Mouse (Mus musculus): ENCODE data around the gene F5. TPM values are rescaled to one million over a fixed set of nuclear protein-coding genes. Genes with fewer than 3 reads are reported as not detected.

F5 gene
- 2.2 and 15.1 TPM in 2 replicates for polyA plus RNA-seq (2012; ENCODE audit: insufficient read depth, low replicate concordance)

- TF ChIP-seq GATA1 (IDR thresholded peaks at IDR 0.05; ENCODE audit: borderline replicate concordance, low read length) (no peak), FLI1 (IDR thresholded peaks at IDR 0.05; ENCODE audit: low read length) (no peak)
- Histone ChIP-seq H3K27me3 (replicated peaks) (no peaks in the 10 kb centered on the region), H3K4me1 (peaks cover 91% of the 10 kb centered on the region), H3K36me3 (replicated peaks; ENCODE audit: low read length) (peaks cover 57% of the 10 kb centered on the region), H3K9me3 (no peaks in the 10 kb centered on the region), H3K4me3 (replicated peaks) (peak within 1 kb of the TSS; percentile 91)
Observed at GRCm38 (mm10) chr1:164151387-164152088, at the start of gene F5. Gene F5, plus strand, starts transcription at chr1:164151838.

GRCm38 (mm10) chr1:164109763-164110162, 41.9 kb upstream of the F5 start:
- no peak for TF ChIP-seq GATA1 (IDR thresholded peaks at IDR 0.05; ENCODE audit: borderline replicate concordance, low read length)
- TF ChIP-seq FLI1 (IDR thresholded peaks at IDR 0.05; ENCODE audit: low read length), result no peak
- Histone ChIP-seq H3K27me3 (replicated peaks) (no peaks in the 10 kb centered on the region), H3K4me1 (peaks cover 82% of the 10 kb centered on the region), H3K9me3 (no peaks in the 10 kb centered on the region), H3K36me3 (replicated peaks; ENCODE audit: low read length) (no peaks in the 10 kb centered on the region), H3K4me3 (replicated peaks) (peak overlapping the region; percentile 38)

DNA sequence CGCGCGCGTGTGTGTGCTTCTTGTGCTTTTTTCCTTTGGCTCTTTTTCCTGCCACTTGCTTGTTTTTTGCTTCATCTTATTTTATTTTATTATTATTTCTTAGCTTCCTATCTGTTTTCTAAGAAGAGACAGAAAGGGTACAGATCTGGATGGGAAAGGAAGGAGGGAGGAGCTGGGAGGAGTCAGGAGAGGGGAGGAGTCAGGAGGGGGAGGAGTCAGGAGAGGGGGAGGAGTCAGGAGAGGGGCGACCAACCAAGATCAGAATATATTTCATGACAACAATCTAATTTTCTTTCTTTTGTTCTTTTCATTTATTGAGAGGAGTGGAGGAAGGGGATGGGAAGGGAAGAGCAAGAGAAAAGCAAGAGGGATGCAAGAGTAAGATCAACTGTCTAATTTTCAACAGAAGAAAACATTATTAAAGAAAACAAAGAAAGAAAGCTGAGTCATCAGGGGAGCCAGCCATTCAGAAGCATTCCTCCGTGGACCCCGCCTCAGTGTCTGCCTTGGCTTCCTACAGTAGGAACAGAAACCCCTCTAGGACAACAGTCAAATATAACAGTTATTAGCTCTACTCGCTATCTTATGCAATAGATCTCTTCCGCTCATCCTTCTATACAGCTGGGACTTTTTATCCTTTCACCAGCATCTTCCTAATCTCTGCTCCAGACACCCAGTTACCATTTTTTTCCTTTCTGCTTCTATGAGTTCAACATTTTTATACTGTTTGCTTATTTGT, 40.9 kb upstream of the F5 start:
- peaks cover 90% of the 10 kb centered on the region for H3K4me1 ChIP-seq
- H3K27me3 ChIP-seq (replicated peaks), result no peaks in the 10 kb centered on the region
- TF ChIP-seq FLI1 (IDR thresholded peaks at IDR 0.05; ENCODE audit: low read length) (no peak), GATA1 (IDR thresholded peaks at IDR 0.05; ENCODE audit: borderline replicate concordance, low read length) (no peak)
- H3K9me3 ChIP-seq, result no peaks in the 10 kb centered on the region
- no peaks in the 10 kb centered on the region for H3K36me3 ChIP-seq (replicated peaks; ENCODE audit: low read length)
- H3K4me3 ChIP-seq (replicated peaks), result peak overlapping the region; percentile 65

GRCm38 (mm10) chr1:164114280-164114679, 37.4 kb upstream of the F5 start:
- Histone ChIP-seq H3K4me1 (peaks cover 93% of the 10 kb centered on the region), H3K9me3 (no peaks in the 10 kb centered on the region), H3K36me3 (replicated peaks; ENCODE audit: low read length) (peaks cover 6% of the 10 kb centered on the region), H3K27me3 (replicated peaks) (no peaks in the 10 kb centered on the region), H3K4me3 (replicated peaks) (no peak overlapping the region)
- TF ChIP-seq GATA1 (IDR thresholded peaks at IDR 0.05; ENCODE audit: borderline replicate concordance, low read length) (no peak), FLI1 (IDR thresholded peaks at IDR 0.05; ENCODE audit: low read length) (no peak)

- Histone ChIP-seq H3K27me3 (replicated peaks) (no peaks in the 10 kb centered on the region), H3K36me3 (replicated peaks; ENCODE audit: low read length) (peaks cover 7% of the 10 kb centered on the region), H3K9me3 (no peaks in the 10 kb centered on the region), H3K4me1 (peaks cover 93% of the 10 kb centered on the region), H3K4me3 (replicated peaks) (peak within 1 kb of the TSS; percentile 90)
- no peak for TF ChIP-seq GATA1 (IDR thresholded peaks at IDR 0.05; ENCODE audit: borderline replicate concordance, low read length)
- TF ChIP-seq FLI1 (IDR thresholded peaks at IDR 0.05; ENCODE audit: low read length), result no peak
Observed at GRCm38 (mm10) chr1:164114947-164115493, 36.6 kb upstream of the F5 start, which contains the start of gene Selp. Gene Selp, plus strand, starts transcription at chr1:164115264.

GRCm38 (mm10) chr1:164115647-164116046, 36.0 kb upstream of the F5 start:
- no peaks in the 10 kb centered on the region for H3K27me3 ChIP-seq (replicated peaks)
- peaks cover 13% of the 10 kb centered on the region for H3K36me3 ChIP-seq (replicated peaks; ENCODE audit: low read length)
- TF ChIP-seq FLI1 (IDR thresholded peaks at IDR 0.05; ENCODE audit: low read length), result no peak
- no peak for TF ChIP-seq GATA1 (IDR thresholded peaks at IDR 0.05; ENCODE audit: borderline replicate concordance, low read length)
- H3K9me3 ChIP-seq, result no peaks in the 10 kb centered on the region
- peaks cover 95% of the 10 kb centered on the region for H3K4me1 ChIP-seq
- peak overlapping the region; percentile 90 for H3K4me3 ChIP-seq (replicated peaks)

DNA sequence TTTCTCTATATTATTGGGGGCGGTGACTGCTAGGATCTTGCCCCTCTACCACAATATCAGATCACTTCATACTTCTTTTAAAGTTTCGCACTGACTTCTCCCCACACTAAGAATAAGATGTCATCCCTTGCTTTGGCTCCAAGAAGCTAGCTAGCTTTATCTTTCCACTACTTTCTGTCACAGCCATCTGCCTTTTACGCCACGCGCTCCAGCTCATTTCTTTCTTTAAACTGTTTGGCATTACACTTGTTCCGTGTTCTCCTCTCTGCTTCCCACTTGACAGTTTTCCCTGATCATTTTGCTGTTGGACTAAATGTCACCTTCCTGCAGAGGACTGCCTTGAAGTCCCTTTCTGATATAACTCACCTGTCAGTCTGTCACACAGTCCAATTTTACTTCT, 33.8 kb upstream of the F5 start:
- Histone ChIP-seq H3K4me1 (peaks cover 89% of the 10 kb centered on the region), H3K36me3 (replicated peaks; ENCODE audit: low read length) (peaks cover 27% of the 10 kb centered on the region), H3K9me3 (no peaks in the 10 kb centered on the region), H3K27me3 (replicated peaks) (no peaks in the 10 kb centered on the region), H3K4me3 (replicated peaks) (peak overlapping the region; percentile 90)
- TF ChIP-seq GATA1 (IDR thresholded peaks at IDR 0.05; ENCODE audit: borderline replicate concordance, low read length) (no peak), FLI1 (IDR thresholded peaks at IDR 0.05; ENCODE audit: low read length) (no peak)

- Histone ChIP-seq H3K27me3 (replicated peaks) (no peaks in the 10 kb centered on the region), H3K9me3 (no peaks in the 10 kb centered on the region), H3K36me3 (replicated peaks; ENCODE audit: low read length) (peaks cover 48% of the 10 kb centered on the region), H3K4me1 (peaks cover 91% of the 10 kb centered on the region), H3K4me3 (replicated peaks) (peak overlapping the region; percentile 83)
- TF ChIP-seq GATA1 (IDR thresholded peaks at IDR 0.05; ENCODE audit: borderline replicate concordance, low read length), result no peak
- TF ChIP-seq FLI1 (IDR thresholded peaks at IDR 0.05; ENCODE audit: low read length), result no peak
Observed at GRCm38 (mm10) chr1:164119892-164120776, 31.5 kb upstream of the F5 start.

- Histone ChIP-seq H3K36me3 (replicated peaks; ENCODE audit: low read length) (peaks cover 52% of the 10 kb centered on the region), H3K4me3 (replicated peaks) (no peak overlapping the region), H3K4me1 (peaks cover 87% of the 10 kb centered on the region), H3K9me3 (no peaks in the 10 kb centered on the region), H3K27me3 (replicated peaks) (no peaks in the 10 kb centered on the region)
- no peak for TF ChIP-seq FLI1 (IDR thresholded peaks at IDR 0.05; ENCODE audit: low read length)
- TF ChIP-seq GATA1 (IDR thresholded peaks at IDR 0.05; ENCODE audit: borderline replicate concordance, low read length), result no peak
Observed at GRCm38 (mm10) chr1:164120777-164121158, 30.9 kb upstream of the F5 start.
